Mouse (Mus musculus) megakaryocyte, embryonic 14.5 days (primary cell): ENCODE data around the gene Kcng4. TPM values are rescaled to one million over a fixed set of nuclear protein-coding genes. Genes with fewer than 3 reads are reported as not detected.

ENCODE experiments used
- H3K27me3 ChIP-seq: replicated peaks from 2 replicates; pipeline ENCODE3; 2012; ENCODE audit warnings: inconsistent platforms
- H3K36me3 ChIP-seq: replicated peaks from 2 replicates; pipeline ENCODE3; 2012; ENCODE audit warnings: low read length, inconsistent platforms, mixed read lengths
- H3K4me1 ChIP-seq: 2 replicates; pipeline ENCODE4 v1.6.1; 2012; ENCODE audit warnings: inconsistent platforms
- H3K4me3 ChIP-seq: replicated peaks from 2 replicates; pipeline ENCODE3; 2012; ENCODE audit warnings: moderate library complexity, mild to moderate bottlenecking, inconsistent platforms
- H3K9me3 ChIP-seq: 2 replicates; pipeline ENCODE4 v1.6.1; 2012; ENCODE audit warnings: inconsistent platforms
- FLI1 ChIP-seq: IDR thresholded peaks from 2 replicates; pipeline ENCODE4 v1.6.1; 2012; ENCODE audit warnings: low read length, inconsistent platforms, mixed read lengths
- GATA1 ChIP-seq: IDR thresholded peaks from 3 replicates; pipeline ENCODE4 v1.6.1; 2012; ENCODE audit warnings: mixed read lengths, low read length, inconsistent platforms, borderline replicate concordance
- polyA plus RNA-seq: library from polyadenylated mRNA; stranded (reverse); fragments of >175 nt; gene quantifications from 2 replicates; pipeline ENCODE4 v1.2.3, GENCODE M21; 2012; ENCODE audit warnings: low replicate concordance; ENCODE audit not compliant: insufficient read depth

The Kcng4 gene
- polyA plus RNA-seq, result not detected in 2 replicates

DNA sequence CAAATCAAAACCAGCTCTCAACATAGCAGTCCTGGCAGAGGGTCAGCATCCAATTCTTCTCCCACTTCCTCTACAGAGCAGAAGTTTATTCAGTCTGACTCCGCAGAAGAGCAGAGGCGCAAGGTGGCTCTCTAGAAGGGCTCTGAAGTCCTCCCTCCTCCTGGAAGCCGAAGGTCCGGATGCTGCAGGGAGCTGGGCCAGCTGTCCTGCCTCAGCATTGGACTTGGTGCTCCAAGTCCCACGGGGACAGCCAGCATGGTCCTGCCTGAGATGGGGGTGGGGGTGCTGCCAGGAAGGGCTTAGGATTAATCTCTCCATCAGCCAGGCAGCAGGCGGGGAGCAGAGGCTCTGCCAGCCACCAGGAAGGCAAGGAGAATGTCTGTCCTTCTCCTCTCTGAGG is at the start of gene Kcng4:
Gene Kcng4, minus strand, starts transcription at position 303 of the 400 bp plus-strand sequence.
- H3K4me3 ChIP-seq, result no peak within 1 kb of the TSS
- H3K36me3 ChIP-seq, result no peaks in the 10 kb centered on the region
- no peak for TF ChIP-seq FLI1
- no peak for TF ChIP-seq GATA1
- peaks cover 82% of the 10 kb centered on the region for H3K27me3 ChIP-seq
- H3K9me3 ChIP-seq, result no peaks in the 10 kb centered on the region
- no peaks in the 10 kb centered on the region for H3K4me1 ChIP-seq

DNA sequence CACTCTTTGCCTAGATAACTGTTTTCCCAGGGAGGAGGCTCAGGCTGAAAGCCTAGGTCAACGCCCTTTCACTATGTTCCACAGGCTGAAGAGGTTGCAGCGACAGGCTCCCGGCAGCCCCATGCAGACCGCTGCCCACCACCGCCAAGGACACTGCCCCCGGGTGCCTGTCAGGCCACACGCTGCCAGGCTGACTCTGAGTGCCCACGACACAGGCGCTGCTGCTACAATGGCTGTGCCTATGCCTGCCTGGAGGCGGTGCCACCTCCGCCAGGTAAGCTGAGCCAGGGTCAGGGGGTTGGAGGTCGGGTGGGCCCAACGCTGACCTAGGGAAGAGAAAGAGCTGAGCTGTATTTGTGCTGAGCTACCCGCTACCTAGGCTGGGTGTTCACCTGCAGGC is 43.7 kb upstream of the Kcng4 start:
- no peak overlapping the region for H3K4me3 ChIP-seq
- H3K27me3 ChIP-seq, result peaks cover 80% of the 10 kb centered on the region
- H3K36me3 ChIP-seq, result no peaks in the 10 kb centered on the region
- peaks cover 1% of the 10 kb centered on the region for H3K9me3 ChIP-seq
- TF ChIP-seq FLI1, result no peak
- TF ChIP-seq GATA1, result no peak
- peaks cover 26% of the 10 kb centered on the region for H3K4me1 ChIP-seq

DNA sequence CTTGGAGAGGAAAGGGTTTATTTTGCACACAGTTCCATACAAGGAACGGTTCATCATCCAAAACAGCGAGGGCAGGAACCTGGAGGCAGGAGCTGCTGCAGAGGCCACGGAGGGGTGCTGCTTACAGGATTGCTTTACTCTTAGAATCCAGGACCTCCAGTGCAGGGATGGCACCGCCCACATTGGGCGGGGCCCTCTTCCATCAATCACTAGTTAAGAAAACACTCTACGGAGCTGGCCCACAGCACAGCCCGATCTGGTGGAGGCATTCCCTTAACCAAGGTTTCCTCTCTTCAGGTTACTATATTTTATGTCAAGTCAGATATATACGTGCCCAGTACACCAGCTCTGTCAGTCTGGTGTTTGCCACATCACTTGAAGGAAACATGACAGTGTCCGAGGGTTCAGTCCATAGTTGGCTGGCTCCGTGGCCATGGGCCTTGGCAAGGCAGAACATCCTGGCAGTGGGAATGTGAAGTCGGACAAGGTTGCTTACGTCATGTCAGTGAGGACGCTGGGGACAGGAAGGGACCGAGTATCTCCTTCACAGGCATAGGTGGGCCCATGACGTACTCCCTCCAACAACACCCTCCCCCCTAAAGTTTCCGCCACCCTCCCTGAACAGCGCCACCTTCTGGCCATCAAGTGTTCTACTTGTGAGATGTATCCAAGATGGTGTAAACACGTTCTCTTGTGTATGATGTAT is 42.8 kb upstream of the Kcng4 start:
- Histone ChIP-seq H3K4me3 (peak overlapping the region; percentile 78), H3K27me3 (peaks cover 80% of the 10 kb centered on the region), H3K9me3 (peaks cover 4% of the 10 kb centered on the region)

DNA sequence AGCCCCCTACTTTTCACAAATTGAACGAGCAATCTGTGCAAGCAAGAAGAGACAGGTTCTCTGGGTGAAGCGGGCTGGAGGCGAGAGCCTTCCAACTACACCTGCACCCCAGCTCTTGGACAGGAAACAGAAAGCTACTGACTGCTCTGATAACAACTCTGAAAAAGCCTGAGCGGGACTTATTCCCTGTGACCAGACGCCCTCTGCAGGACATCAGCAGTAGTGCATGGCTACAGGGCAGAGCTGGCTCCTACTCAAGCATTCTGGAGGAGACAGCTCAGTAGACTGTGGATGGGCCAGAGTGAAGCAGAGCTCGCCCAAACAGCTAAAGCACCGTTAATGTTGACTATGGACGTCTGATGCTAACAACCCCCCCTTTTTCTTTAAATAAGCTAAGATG is 40.9 kb upstream of the Kcng4 start:
- Histone ChIP-seq H3K4me1 (peaks cover 26% of the 10 kb centered on the region), H3K4me3 (no peak overlapping the region), H3K9me3 (peaks cover 4% of the 10 kb centered on the region), H3K36me3 (no peaks in the 10 kb centered on the region), H3K27me3 (peaks cover 81% of the 10 kb centered on the region)
- TF ChIP-seq FLI1, result no peak
- no peak for TF ChIP-seq GATA1

More for the DNA sequence above, 42.8 kb upstream of the Kcng4 start:
- Histone ChIP-seq H3K4me1 (peaks cover 26% of the 10 kb centered on the region), H3K36me3 (no peaks in the 10 kb centered on the region)
- no peak for TF ChIP-seq FLI1

DNA sequence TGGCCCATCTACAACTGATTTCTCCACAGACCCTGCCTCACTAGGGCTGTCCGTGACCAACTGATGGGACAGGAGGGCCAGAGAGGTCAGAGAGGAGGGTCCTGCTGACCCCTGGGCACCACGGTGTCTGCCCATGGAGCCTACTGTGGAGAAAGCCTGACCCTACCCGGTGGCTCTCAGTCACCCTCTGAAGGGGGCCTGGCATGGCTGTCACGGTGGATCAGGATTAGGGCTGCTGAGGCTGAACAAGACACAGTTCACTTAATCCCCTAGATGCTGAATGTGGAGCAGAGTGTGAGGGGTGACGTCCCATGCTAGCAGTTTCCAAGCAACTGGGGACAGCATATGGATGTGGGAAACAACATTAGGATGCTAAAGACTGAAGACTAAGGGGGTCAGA is 40.0 kb upstream of the Kcng4 start:
- Histone ChIP-seq H3K4me3 (no peak overlapping the region), H3K4me1 (peaks cover 22% of the 10 kb centered on the region), H3K36me3 (no peaks in the 10 kb centered on the region), H3K9me3 (peaks cover 4% of the 10 kb centered on the region), H3K27me3 (peaks cover 78% of the 10 kb centered on the region)
- TF ChIP-seq GATA1 (no peak), FLI1 (no peak)

DNA sequence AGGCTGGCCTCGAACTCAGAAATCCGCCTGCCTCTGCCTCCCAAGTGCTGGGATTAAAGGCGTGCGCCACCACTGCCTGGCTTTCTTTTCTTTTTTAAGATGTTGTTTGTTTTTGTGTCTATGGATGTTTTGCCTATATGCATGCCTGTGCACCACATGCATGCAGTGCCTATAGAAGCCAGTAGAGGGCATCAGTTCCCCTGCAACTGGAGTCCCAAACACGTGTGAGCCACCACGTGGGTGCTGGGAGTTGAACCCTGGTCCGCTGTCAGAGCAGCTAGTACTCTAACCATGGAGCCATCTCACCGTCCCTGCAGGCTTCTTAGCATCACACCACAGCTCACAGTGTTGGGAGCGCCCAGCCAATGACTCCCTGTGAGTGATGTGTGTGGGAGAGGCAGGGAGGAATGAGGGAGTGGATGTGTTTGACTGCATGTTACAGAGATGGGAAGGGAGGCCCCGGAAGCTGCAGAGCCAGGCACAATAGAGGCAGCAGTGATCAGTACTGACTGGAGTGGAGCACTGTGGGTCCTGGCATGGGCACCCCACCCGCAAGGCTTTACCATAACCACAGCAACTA is 38.6 kb upstream of the Kcng4 start:
- H3K36me3 ChIP-seq, result no peaks in the 10 kb centered on the region
- no peak for TF ChIP-seq GATA1
- no peak for TF ChIP-seq FLI1

DNA sequence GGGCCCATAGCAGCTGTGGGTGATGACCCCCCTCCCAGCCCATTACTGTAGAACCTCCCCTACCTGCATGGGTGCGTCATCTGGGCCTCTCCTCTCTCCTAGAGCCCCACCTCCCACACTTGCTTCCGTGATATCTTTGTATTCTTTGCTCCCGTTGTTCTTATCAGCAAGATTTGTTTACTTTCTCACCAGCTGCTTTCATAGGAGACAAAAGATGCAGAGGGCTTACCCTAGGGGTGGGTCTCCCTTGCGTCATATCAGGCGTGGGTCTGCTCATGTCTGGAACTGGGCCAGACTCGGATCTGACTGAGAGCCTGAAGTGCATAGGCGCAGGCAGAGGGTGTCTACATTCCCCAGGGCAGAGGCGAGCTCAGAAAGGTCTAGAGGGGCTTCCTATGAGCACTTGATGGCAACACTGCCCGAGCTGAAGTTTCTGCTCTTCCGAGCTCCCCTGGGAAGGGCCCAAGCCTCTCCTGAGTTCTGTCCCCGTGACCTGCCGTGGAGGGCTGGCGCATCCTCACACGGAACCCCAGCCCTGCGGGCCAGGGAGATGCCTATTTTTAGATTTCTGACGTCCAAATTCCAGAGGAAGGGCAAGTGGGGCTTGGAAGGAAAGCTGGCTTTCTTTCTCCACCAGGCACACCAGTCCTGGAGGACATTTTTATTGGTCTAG is 35.1 kb upstream of the Kcng4 start:
- no peak for TF ChIP-seq FLI1
- TF ChIP-seq GATA1, result no peak

More for the DNA sequence above, 38.6 kb upstream of the Kcng4 start:
- Histone ChIP-seq H3K27me3 (peaks cover 75% of the 10 kb centered on the region), H3K4me1 (peaks cover 19% of the 10 kb centered on the region), H3K9me3 (peaks cover 4% of the 10 kb centered on the region), H3K4me3 (peak overlapping the region; percentile 7)

DNA sequence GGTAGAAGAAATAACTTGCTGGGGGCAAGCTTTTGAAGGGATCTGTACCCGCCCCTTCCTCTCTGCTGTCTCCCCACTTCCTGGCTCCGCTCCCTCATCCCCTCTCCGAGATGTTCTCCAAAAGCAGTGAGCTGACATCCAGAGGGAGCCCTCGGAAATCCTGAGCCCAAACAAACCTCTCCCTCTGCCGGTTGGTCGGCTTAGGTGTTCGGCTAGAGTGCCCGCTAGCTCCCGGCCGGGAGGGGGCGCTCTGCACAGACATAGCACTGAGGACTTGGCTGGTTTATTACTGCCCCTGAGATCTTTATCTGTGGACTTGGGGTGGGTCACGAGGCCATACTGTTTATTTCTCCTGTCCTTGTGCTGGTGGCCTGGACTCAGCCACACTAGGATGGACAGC is 33.8 kb upstream of the Kcng4 start:
- peaks cover 84% of the 10 kb centered on the region for H3K27me3 ChIP-seq
- no peak for TF ChIP-seq GATA1
- TF ChIP-seq FLI1, result no peak
- peaks cover 9% of the 10 kb centered on the region; the same call in 1 of the 2 replicates for H3K4me1 ChIP-seq
- no peak overlapping the region for H3K4me3 ChIP-seq
- H3K9me3 ChIP-seq, result peaks cover 4% of the 10 kb centered on the region
- no peaks in the 10 kb centered on the region for H3K36me3 ChIP-seq

More for the DNA sequence above, 35.1 kb upstream of the Kcng4 start:
- Histone ChIP-seq H3K9me3 (peaks cover 4% of the 10 kb centered on the region), H3K4me3 (no peak overlapping the region), H3K27me3 (peaks cover 84% of the 10 kb centered on the region), H3K36me3 (no peaks in the 10 kb centered on the region), H3K4me1 (peaks cover 9% of the 10 kb centered on the region; the same call in 1 of the 2 replicates)

DNA sequence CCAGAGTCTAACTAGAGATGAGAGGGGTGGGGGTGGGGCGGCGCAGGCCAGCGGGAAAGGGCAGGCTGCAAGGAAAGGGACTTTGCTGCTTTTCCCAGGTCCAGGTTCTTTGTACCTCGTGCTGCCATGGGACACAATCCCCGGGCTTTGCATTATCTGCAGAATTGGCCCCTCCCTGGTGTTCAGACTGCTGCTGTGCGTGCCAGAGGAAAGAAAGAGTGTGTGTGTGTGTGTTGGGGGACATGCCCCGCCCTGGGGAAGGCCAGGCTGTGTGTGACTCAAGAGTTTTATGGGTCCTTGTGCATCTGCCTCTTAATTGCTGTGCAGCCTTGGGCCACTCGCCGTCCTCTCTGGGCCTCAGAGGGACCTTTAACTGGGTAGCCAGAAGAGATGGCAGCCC is 33.0 kb upstream of the Kcng4 start:
- Histone ChIP-seq H3K4me1 (peaks cover 9% of the 10 kb centered on the region; the same call in 1 of the 2 replicates), H3K27me3 (peaks cover 86% of the 10 kb centered on the region), H3K36me3 (no peaks in the 10 kb centered on the region), H3K4me3 (no peak overlapping the region), H3K9me3 (no peaks in the 10 kb centered on the region)
- no peak for TF ChIP-seq GATA1
- no peak for TF ChIP-seq FLI1

DNA sequence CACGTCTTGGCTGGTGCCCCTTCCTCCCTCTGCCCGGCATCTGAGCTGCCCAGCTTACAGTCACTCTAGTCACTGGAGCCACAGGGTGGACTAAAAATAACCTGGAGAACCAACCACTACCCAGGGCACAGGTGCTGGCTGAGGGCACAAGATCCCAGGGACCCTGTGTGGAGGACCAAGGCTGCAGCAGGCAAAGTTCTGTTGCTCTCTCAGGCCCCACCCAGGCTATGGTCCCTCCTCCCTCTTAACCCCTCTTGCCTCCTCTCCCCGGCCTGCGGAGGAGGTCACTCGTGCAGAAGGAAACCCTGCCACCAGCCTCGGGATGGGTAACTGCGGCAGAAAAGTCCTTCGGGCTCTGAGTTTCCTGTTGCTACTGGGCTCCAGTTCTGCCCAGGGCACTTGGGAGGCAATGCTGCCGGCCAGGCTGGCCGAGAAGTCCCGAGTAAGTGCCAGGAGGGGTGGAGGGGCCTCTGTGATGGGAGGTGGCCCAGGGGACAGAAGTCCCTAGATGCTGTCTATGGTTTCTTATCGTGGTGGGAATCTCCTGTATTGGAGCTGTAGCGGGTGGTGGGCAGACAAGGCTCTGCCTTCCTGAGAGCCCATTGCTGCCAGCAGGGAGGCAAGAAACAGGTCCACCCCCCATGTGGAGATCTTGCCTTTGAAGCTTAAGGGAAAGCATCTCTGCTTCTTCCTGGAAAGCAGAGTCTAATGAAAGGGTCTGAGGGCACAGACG is 30.9 kb upstream of the Kcng4 start, which contains the start of gene Wfdc1:
Gene Wfdc1, plus strand, starts transcription at position 147 of the 733 bp plus-strand sequence.
- Histone ChIP-seq H3K4me3 (no peak within 1 kb of the TSS), H3K36me3 (no peaks in the 10 kb centered on the region), H3K4me1 (peaks cover 10% of the 10 kb centered on the region; the same call in 1 of the 2 replicates), H3K27me3 (peaks cover 84% of the 10 kb centered on the region), H3K9me3 (no peaks in the 10 kb centered on the region)
- TF ChIP-seq GATA1 (no peak), FLI1 (no peak)
